Mouse (Mus musculus): ENCODE measurements around the gene Hmga1.

DNA sequence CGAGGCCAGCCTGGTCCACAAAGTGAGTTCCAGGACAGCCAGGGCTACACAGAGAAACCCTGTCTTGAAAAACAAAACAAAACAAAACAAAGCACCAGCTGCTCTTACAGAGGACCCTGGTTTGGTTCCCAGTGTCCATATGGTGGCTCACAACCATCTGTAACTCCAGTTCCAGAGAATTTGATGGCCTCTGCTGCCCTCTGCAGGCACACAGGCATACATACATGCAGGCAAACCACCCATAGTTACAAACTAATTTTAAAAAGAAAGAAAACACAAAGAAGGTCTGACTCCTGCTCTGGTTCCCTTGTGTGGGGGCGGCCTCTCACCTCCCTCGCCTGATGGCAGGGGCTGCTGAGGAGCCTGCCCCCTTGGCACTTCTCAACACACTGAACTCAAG is 22.9 kb upstream of the Hmga1 start:
- TF ChIP-seq CTCF (IDR thresholded peaks at IDR 0.05; ENCODE audit: insufficient read depth, low read length): 0 out of 2 replicates have a peak, but pooled peaks have one; percentile 25
- no peak for TF ChIP-seq POLR2A (IDR thresholded peaks at IDR 0.05; ENCODE audit: borderline replicate concordance, extremely low read depth, low read depth, low read length)
